Mouse (Mus musculus) hindbrain, embryonic 15.5 days (tissue): ENCODE data around the gene Dip2b. TPM values are rescaled to one million over a fixed set of nuclear protein-coding genes. Genes with fewer than 3 reads are reported as not detected.

Source experiments
- ATAC-seq: fragments of 200-750 bp; cut with Nextera tagmentation; 2 replicates; pipeline ENCODE4 v1.8.0; 2017; ENCODE audit warnings: low read depth, moderate number of reproducible peaks, moderate TSS enrichment; ENCODE audit not compliant: low FRiP score
- H3K27ac ChIP-seq: fragments of 300-500 bp; sonication (generic); replicated peaks from 2 replicates; pipeline ENCODE4 v1.5.1; 2015; ENCODE audit warnings: mild to moderate bottlenecking, inconsistent platforms
- H3K27me3 ChIP-seq: fragments of 300-500 bp; sonication (generic); 2 replicates; pipeline ENCODE4 v1.6.1; 2015; ENCODE audit warnings: control low read depth, inconsistent platforms
- H3K36me3 ChIP-seq: fragments of 300-500 bp; sonication (generic); 2 replicates; pipeline ENCODE4 v1.6.1; 2015; ENCODE audit warnings: control low read depth, inconsistent platforms
- H3K4me1 ChIP-seq: fragments of 300-500 bp; sonication (generic); replicated peaks from 2 replicates; pipeline ENCODE4 v1.6.1; 2015; ENCODE audit warnings: control low read depth, inconsistent platforms
- H3K4me2 ChIP-seq: fragments of 300-500 bp; sonication (generic); 2 replicates; pipeline ENCODE4 v1.6.1; 2015; ENCODE audit warnings: moderate library complexity, mild to moderate bottlenecking, inconsistent platforms
- H3K4me3 ChIP-seq: fragments of 300-500 bp; sonication (generic); 2 replicates; pipeline ENCODE4 v1.5.1; 2015; ENCODE audit warnings: mild to moderate bottlenecking, inconsistent platforms
- H3K9ac ChIP-seq: fragments of 300-500 bp; sonication (generic); 2 replicates; pipeline ENCODE4 v1.6.1; 2015; ENCODE audit warnings: inconsistent platforms
- H3K9me3 ChIP-seq: fragments of 300-500 bp; sonication (generic); 2 replicates; pipeline ENCODE4 v1.6.1; 2016; ENCODE audit warnings: control low read depth, inconsistent platforms
- WGBS: fragments of 180-500 bp; shearing (Covaris S2); methylation state at CpG from one replicate; pipeline ENCODE4 v1.1.7; 2015; 5-methylcytosine and 5-hydroxymethylcytosine counted together
- polyA plus RNA-seq: library from polyadenylated mRNA; unstranded; fragments of >200 nt; fragmentation: Nextera tagmentation; extraction: Ambion mirVana; gene quantifications from 2 replicates; pipeline ENCODE4 v1.2.1, GENCODE M21; 2015

Dip2b gene
- polyA plus RNA-seq, 1 experiment from 2014 or later = 17.5 TPM

GRCm38 (mm10) chr15:100074754-100075153 lies 36.3 kb downstream of the Dip2b start:
- H3K4me3 ChIP-seq = no peak overlapping the region
- peaks cover 39% of the 10 kb centered on the region for H3K4me1 ChIP-seq
- H3K9ac ChIP-seq = no peak overlapping the region
- no peak overlapping the region for H3K27ac ChIP-seq
- no peaks in the 10 kb centered on the region for H3K36me3 ChIP-seq
- no peak overlapping the region for H3K4me2 ChIP-seq
- ATAC-seq = no peak
- no peaks in the 10 kb centered on the region for H3K27me3 ChIP-seq
- 39% methylated on average over 8 of the region's 8 CpGs for WGBS
- H3K9me3 ChIP-seq = no peaks in the 10 kb centered on the region

- no peak for ATAC-seq
- Histone ChIP-seq H3K36me3 (no peaks in the 10 kb centered on the region), H3K27me3 (no peaks in the 10 kb centered on the region), H3K27ac (peak overlapping the region; percentile 30; the same call in 1 of the 2 replicates), H3K4me3 (no peak overlapping the region), H3K4me2 (no peak overlapping the region), H3K4me1 (peaks cover 52% of the 10 kb centered on the region), H3K9me3 (no peaks in the 10 kb centered on the region), H3K9ac (no peak overlapping the region)
- 70% methylated on average over 4 of the region's 4 CpGs for WGBS
Measured at GRCm38 (mm10) chr15:100076362-100076761, 37.9 kb downstream of the Dip2b start.

- Histone ChIP-seq H3K4me1 (peaks cover 46% of the 10 kb centered on the region), H3K4me2 (no peak overlapping the region), H3K27ac (peak overlapping the region; percentile 75; the same call in 1 of the 2 replicates), H3K9ac (no peak overlapping the region), H3K9me3 (no peaks in the 10 kb centered on the region), H3K27me3 (no peaks in the 10 kb centered on the region), H3K36me3 (no peaks in the 10 kb centered on the region), H3K4me3 (no peak overlapping the region)
- ATAC-seq = no peak
- WGBS = 26% methylated on average over 1 of the region's 1 CpGs
Measured at GRCm38 (mm10) chr15:100080833-100081477, 42.5 kb downstream of the Dip2b start.

- H3K36me3 ChIP-seq = no peaks in the 10 kb centered on the region
- ATAC-seq = peak; percentile 69
- H3K4me3 ChIP-seq = no peak overlapping the region
- 38% methylated on average over 6 of the region's 6 CpGs for WGBS
- peak overlapping the region; percentile 75 for H3K27ac ChIP-seq
- no peaks in the 10 kb centered on the region for H3K9me3 ChIP-seq
- H3K4me2 ChIP-seq = 0 out of 2 replicates have a peak overlapping the region, but pooled peaks have one; percentile 17
- no peaks in the 10 kb centered on the region for H3K27me3 ChIP-seq
- peaks cover 41% of the 10 kb centered on the region for H3K4me1 ChIP-seq
- no peak overlapping the region for H3K9ac ChIP-seq
Measured at GRCm38 (mm10) chr15:100081478-100081998, 43.1 kb downstream of the Dip2b start.

GRCm38 (mm10) chr15:100082052-100082451 lies 43.6 kb downstream of the Dip2b start:
- ATAC-seq = peak; percentile 9; the same call in 1 of the 2 replicates
- 0 out of 2 replicates have a peak overlapping the region, but pooled peaks have one; percentile 17 for H3K4me2 ChIP-seq

GRCm38 (mm10) chr15:100082733-100083132 lies 44.3 kb downstream of the Dip2b start:
- peaks cover 33% of the 10 kb centered on the region for H3K4me1 ChIP-seq
- no peak overlapping the region for H3K4me3 ChIP-seq
- H3K9ac ChIP-seq = no peak overlapping the region
- no peak for ATAC-seq
- H3K9me3 ChIP-seq = no peaks in the 10 kb centered on the region
- no peaks in the 10 kb centered on the region for H3K27me3 ChIP-seq
- 93% methylated on average over 5 of the region's 5 CpGs for WGBS
- H3K4me2 ChIP-seq = no peak overlapping the region
- no peaks in the 10 kb centered on the region for H3K36me3 ChIP-seq
- no peak overlapping the region for H3K27ac ChIP-seq

More at GRCm38 (mm10) chr15:100082052-100082451, 43.6 kb downstream of the Dip2b start:
- no peaks in the 10 kb centered on the region for H3K27me3 ChIP-seq
- H3K36me3 ChIP-seq = no peaks in the 10 kb centered on the region
- H3K4me1 ChIP-seq = peaks cover 37% of the 10 kb centered on the region
- 49% methylated on average over 8 of the region's 8 CpGs for WGBS
- no peak overlapping the region for H3K9ac ChIP-seq
- peak overlapping the region; percentile 75 for H3K27ac ChIP-seq
- H3K9me3 ChIP-seq = no peaks in the 10 kb centered on the region
- no peak overlapping the region for H3K4me3 ChIP-seq

- H3K36me3 ChIP-seq = no peaks in the 10 kb centered on the region
- WGBS = 83% methylated on average over 6 of the region's 6 CpGs
- no peak overlapping the region for H3K4me2 ChIP-seq
- no peak overlapping the region for H3K27ac ChIP-seq
- no peak overlapping the region for H3K9ac ChIP-seq
- H3K4me3 ChIP-seq = no peak overlapping the region
- H3K4me1 ChIP-seq = peaks cover 33% of the 10 kb centered on the region
- H3K27me3 ChIP-seq = no peaks in the 10 kb centered on the region
- ATAC-seq = no peak
- no peaks in the 10 kb centered on the region for H3K9me3 ChIP-seq
Measured at GRCm38 (mm10) chr15:100083882-100084281, 45.4 kb downstream of the Dip2b start.

- no peak overlapping the region for H3K4me2 ChIP-seq
- no peak overlapping the region for H3K27ac ChIP-seq
- no peak for ATAC-seq
- no peak overlapping the region for H3K9ac ChIP-seq
- 82% methylated on average over 4 of the region's 4 CpGs for WGBS
- H3K9me3 ChIP-seq = no peaks in the 10 kb centered on the region
- H3K4me3 ChIP-seq = no peak overlapping the region
- H3K36me3 ChIP-seq = no peaks in the 10 kb centered on the region
- peaks cover 39% of the 10 kb centered on the region for H3K4me1 ChIP-seq
- no peaks in the 10 kb centered on the region for H3K27me3 ChIP-seq
Measured at GRCm38 (mm10) chr15:100084882-100085281, 46.4 kb downstream of the Dip2b start.

GRCm38 (mm10) chr15:100088021-100088420 lies 49.6 kb downstream of the Dip2b start:
- H3K27ac ChIP-seq = no peak overlapping the region

GRCm38 (mm10) chr15:100089645-100090053 lies 51.2 kb downstream of the Dip2b start:
- WGBS = 22% methylated on average over 8 of the region's 8 CpGs
- Histone ChIP-seq H3K27me3 (no peaks in the 10 kb centered on the region), H3K27ac (peak overlapping the region; percentile 62), H3K9ac (no peak overlapping the region), H3K4me1 (peaks cover 31% of the 10 kb centered on the region), H3K9me3 (no peaks in the 10 kb centered on the region), H3K36me3 (no peaks in the 10 kb centered on the region), H3K4me3 (no peak overlapping the region), H3K4me2 (peak overlapping the region; percentile 23; the same call in 1 of the 2 replicates)
- no peak; the same call in 1 of the 2 replicates for ATAC-seq

More at GRCm38 (mm10) chr15:100088021-100088420, 49.6 kb downstream of the Dip2b start:
- H3K4me1 ChIP-seq = peaks cover 35% of the 10 kb centered on the region
- H3K27me3 ChIP-seq = no peaks in the 10 kb centered on the region
- H3K9ac ChIP-seq = no peak overlapping the region
- H3K9me3 ChIP-seq = no peaks in the 10 kb centered on the region
- no peaks in the 10 kb centered on the region for H3K36me3 ChIP-seq
- 89% methylated on average over 7 of the region's 7 CpGs for WGBS
- H3K4me2 ChIP-seq = no peak overlapping the region
- no peak for ATAC-seq
- no peak overlapping the region for H3K4me3 ChIP-seq

- ATAC-seq = no peak
- no peak overlapping the region for H3K9ac ChIP-seq
- peaks cover 31% of the 10 kb centered on the region for H3K4me1 ChIP-seq
- H3K4me2 ChIP-seq = no peak overlapping the region
- H3K27me3 ChIP-seq = no peaks in the 10 kb centered on the region
- H3K36me3 ChIP-seq = no peaks in the 10 kb centered on the region
- WGBS = 56% methylated on average over 8 of the region's 8 CpGs
- no peak overlapping the region for H3K4me3 ChIP-seq
- H3K27ac ChIP-seq = peak overlapping the region; percentile 47; the same call in 1 of the 2 replicates
- no peaks in the 10 kb centered on the region for H3K9me3 ChIP-seq
Measured at GRCm38 (mm10) chr15:100091818-100092217, 53.4 kb downstream of the Dip2b start.

- Histone ChIP-seq H3K9me3 (no peaks in the 10 kb centered on the region), H3K4me2 (no peak overlapping the region)
Measured at GRCm38 (mm10) chr15:100092258-100092657, 53.8 kb downstream of the Dip2b start.

More at GRCm38 (mm10) chr15:100092258-100092657, 53.8 kb downstream of the Dip2b start:
- H3K9ac ChIP-seq = no peak overlapping the region
- peaks cover 31% of the 10 kb centered on the region for H3K4me1 ChIP-seq
- H3K27me3 ChIP-seq = no peaks in the 10 kb centered on the region
- H3K27ac ChIP-seq = peak overlapping the region; percentile 47; the same call in 1 of the 2 replicates
- H3K4me3 ChIP-seq = no peak overlapping the region
- 0 out of 2 replicates have a peak, but pooled peaks have one; percentile 46 for ATAC-seq
- no peaks in the 10 kb centered on the region for H3K36me3 ChIP-seq
- 52% methylated on average over 16 of the region's 16 CpGs for whole genome bisulfite sequencing
